Mouse (Mus musculus): ENCODE results near the gene Dhrs7b.

Gene Dhrs7b

DNA sequence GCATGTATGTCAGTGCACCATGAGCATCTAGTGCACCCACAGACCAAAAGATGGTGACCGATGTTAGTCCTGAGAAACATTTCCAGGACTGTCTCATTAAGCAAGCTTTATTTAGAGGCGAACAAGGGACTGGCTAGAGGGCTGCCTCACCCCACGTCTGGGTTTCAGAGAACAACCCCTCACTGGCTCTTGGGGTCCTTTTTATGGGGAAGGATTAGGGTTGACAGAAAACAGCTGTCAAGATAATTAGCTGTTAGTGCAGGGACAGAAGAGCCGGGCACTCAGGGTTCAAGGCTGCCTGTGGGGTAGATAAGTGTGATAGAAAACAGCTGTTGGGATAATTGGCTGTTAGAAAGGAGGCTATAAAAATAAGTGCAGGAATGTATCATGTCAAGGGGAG lies 65.5 kb downstream of the Dhrs7b start:
- no peak for DNase-seq (ENCODE audit: low read depth, low spot score)

DNA sequence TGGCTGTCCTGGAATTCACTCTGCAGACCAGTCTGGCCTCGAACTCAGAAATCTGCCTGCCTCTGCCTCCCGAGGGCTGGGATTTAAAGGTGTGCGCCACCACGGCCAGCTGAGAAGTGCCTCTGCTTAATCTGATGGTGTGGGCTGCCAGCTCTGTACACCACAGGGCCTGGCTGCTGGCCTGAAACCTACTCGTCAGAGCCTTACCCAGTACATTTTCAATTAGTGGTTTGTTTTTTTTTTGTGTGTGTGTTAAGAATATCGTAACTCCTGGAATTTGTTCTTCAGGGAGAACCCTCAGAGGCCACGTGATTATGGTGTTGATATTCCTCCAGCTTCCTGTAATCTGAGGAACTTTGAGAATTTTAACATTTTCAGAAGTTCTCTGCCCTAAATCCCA lies 71.6 kb downstream of the Dhrs7b start:
- no peak for DNase-seq (ENCODE audit: low read depth, low spot score)

DNA sequence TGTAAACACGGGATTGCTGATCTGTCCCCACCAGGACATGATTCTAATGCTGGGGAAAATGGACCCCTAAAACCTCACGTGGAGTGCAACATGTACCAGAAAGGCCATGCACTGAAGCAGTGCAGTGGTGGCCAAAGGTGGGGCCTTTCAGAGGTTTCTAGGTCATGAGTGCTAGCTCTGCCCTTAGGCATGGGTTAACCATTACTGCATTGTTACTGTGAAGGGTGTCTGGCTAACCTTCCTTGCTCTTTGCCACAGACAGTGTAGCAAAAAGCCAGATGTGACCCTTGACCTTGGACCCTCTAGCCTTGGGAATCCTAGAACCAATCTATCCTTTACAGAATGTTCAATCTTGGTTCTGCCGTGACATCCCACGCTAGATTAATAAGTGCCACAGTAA lies 72.1 kb downstream of the Dhrs7b start:
- no peak for DNase-seq (ENCODE audit: low read depth, low spot score)

DNA sequence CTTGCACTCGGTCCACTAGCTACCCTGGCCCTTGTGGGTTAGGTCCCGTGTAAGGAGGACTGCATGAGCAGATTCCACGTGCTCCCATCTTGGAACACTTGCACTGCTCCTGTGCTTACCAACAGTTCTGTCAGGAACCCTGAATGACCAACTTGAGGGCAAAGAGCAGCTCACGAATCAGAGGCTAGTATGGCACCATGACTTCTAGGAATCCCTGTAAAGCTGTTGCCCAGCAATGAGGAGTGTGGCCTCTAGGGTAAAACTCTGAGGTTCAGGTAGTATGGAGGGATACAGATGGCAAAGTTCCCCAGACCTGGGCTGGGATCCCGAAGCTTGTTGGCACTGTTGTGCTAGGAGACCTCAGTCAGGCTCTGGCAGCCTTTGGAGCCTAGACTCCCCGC lies 73.2 kb downstream of the Dhrs7b start:
- DNase-seq (ENCODE audit: low read depth, low spot score): no peak

DNA sequence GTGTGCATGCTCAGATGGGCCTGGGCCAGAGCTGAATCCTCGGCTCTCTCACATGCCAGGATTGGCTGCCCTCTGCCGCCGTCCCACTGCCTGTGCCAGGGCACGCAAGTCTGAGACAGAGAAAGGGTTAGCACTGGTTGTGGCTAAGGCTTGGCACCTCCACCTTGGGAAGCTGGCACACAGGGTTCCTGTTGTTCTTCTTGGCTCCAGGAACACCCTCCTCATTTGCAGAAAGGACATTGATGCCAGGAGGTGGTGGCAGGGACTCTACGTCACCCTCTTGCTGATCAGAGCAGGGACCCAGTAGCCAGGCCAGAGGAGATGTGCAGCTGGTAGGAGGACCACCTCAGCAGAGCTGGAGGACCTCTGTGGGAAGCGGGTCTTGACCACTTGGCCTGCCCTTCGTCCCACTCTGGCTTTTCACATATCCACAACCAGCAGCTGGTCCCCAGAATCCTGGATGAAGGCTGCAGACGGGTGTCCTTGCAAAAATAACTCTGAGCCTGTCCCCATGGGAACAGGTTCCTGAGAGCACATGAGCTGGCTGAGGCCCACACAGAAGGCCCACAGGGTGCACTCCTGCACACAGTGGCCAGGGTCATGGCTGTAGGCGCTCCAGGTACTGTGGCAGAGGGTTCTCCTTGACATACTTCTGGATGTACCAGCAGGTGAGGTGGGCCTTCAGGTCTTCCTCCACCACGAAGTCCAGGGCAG lies 75.1 kb downstream of the Dhrs7b start:
- no peak for DNase-seq (ENCODE audit: low read depth, low spot score)

DNA sequence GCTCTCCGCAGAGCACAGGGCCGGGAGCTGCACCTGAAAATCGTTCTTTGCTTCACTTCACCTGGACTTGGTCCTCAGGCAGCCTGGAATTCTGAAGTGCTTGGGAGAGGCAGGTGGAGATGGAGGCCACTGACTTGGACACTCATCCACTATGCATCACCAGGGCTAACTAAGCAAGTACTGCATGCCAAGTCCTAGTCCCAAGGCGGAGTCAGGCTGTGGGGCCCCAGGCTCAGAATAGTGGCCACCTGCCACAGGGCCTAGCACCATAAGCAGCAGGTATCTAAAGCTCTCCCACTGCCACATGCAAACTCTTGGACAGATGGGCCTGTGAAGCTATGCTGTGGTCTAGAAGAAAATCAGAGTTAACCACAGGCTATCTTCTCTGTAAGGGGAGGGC lies 76.0 kb downstream of the Dhrs7b start:
- DNase-seq (ENCODE audit: low read depth, low spot score): no peak

DNA sequence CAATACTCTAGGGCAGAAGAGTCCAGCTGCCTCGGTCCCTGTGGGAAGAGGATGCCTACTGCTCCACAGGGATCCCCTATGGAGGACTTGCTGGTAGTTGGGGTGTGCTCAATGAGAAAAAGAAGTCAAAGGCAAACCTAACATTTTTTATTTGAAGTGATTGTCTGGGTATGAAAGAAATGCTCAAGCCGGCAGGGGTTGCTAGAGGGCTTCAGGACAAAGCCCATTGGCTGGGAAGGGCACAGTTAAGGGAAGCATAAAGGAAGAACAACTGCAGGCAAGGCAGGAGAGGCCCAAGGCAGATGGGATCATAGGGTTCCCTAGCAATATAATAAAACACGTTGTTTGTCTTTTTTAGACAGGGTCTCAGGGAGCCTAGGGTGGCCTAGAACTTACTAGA lies 77.6 kb downstream of the Dhrs7b start:
- no peak for DNase-seq (ENCODE audit: low read depth, low spot score)

DNA sequence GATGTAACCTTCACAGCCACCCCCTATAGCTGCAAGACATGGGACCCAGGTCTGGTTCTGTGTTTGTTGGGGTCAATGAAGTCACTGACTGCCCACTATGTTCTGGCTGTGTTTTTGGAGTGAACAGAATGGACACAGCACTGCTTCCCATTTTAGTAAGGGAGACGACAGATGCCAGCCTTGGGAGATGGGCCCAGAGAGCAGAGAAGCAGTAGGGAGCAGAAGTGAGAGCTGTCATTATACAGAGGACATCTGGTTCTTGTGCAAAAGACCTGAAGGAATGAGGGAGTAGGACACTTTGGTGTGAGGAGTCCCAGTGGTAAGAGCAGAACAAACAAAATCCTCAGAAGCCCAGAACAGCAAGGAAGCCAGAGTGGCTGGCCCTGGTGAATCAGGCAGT lies 79.2 kb downstream of the Dhrs7b start:
- DNase-seq (ENCODE audit: low read depth, low spot score): no peak

Data from brain, embryonic 18.5 days (tissue).